In genomic region chr9:88523335-88523668, GRCm38 (mm10) we compare ENCODE assay signal across 9 mouse cellular contexts. TPM values are rescaled to one million over a fixed set of nuclear protein-coding genes. Genes with fewer than 3 reads are reported as not detected.
DNase-seq lines count a peak whose midpoint lies in the region; ATAC-seq and TF ChIP-seq lines count a peak whose summit lies in the region.
"Had no signal": no experiment of that assay in that cellular context is flagged by ENCODE, and none has a peak within 500 bp of the region (broad histone marks: within the 10 kb centered on the region; RNA-seq: fewer than 3 reads in every experiment).

No protein-coding gene starts in this region.

- peak overlapping the region; percentile 81 for H3K4me3 ChIP-seq in heart, embryonic 15.5 days
- H3K4me3 ChIP-seq in G1E (ENCODE audit: low read depth, low read length): peak overlapping the region; percentile 74
- H3K4me3 ChIP-seq in hindbrain, embryonic 10.5 days: peak overlapping the region; percentile 72
- peak overlapping the region; percentile 77 for H3K4me3 ChIP-seq in midbrain, embryonic 10.5 days

- no peak for TF ChIP-seq CTCF in G1E (IDR thresholded peaks at IDR 0.05; ENCODE audit: low read depth, low read length)

- H3K4me1 ChIP-seq in heart, embryonic 15.5 days (replicated peaks): peaks cover 11% of the 10 kb centered on the region
- H3K4me1 ChIP-seq in G1E (ENCODE audit: insufficient read depth, low read depth, low read length): peaks cover 36% of the 10 kb centered on the region
- peaks cover 17% of the 10 kb centered on the region for H3K4me1 ChIP-seq in hindbrain, embryonic 10.5 days (replicated peaks)
- H3K4me1 ChIP-seq in midbrain, embryonic 10.5 days: peaks cover 29% of the 10 kb centered on the region

- no peak for DNase-seq in heart, postnatal 10 days
- no peak for DNase-seq in G1E (ENCODE audit: low spot score)
- DNase-seq in hindbrain, embryonic 10.5 days (ENCODE audit: low spot score): no peak
- no peak for DNase-seq in midbrain, embryonic 10.5 days (ENCODE audit: low spot score)
- no peak for DNase-seq in right cerebral cortex, postnatal 25 days
- DNase-seq in spleen, adult 18-20 months: no peak
- DNase-seq in urinary bladder, postnatal 36 days (ENCODE audit: low spot score in 2 of 2): no peak

- peak overlapping the region; percentile 60 for H3K9ac ChIP-seq in heart, embryonic 15.5 days

- WGBS in heart, embryonic 15.5 days: 1% methylated on average over 16 of the region's 16 CpGs
- 1% methylated on average over 16 of the region's 16 CpGs for WGBS in hindbrain, embryonic 10.5 days
- 1% methylated on average over 16 of the region's 16 CpGs for WGBS in midbrain, embryonic 10.5 days

- no peaks in the 10 kb centered on the region for H3K9me3 ChIP-seq in heart, embryonic 15.5 days (replicated peaks)
- H3K9me3 ChIP-seq in G1E (replicated peaks): no peaks in the 10 kb centered on the region
- H3K9me3 ChIP-seq in hindbrain, embryonic 10.5 days: no peaks in the 10 kb centered on the region
- no peaks in the 10 kb centered on the region for H3K9me3 ChIP-seq in midbrain, embryonic 10.5 days (replicated peaks)

- H3K27ac ChIP-seq in heart, embryonic 15.5 days: peak overlapping the region; percentile 80
- H3K27ac ChIP-seq in hindbrain, embryonic 10.5 days: peak overlapping the region; percentile 95
- peak overlapping the region; percentile 96 for H3K27ac ChIP-seq in midbrain, embryonic 10.5 days (replicated peaks)

- H3K27me3 ChIP-seq in heart, embryonic 15.5 days: no peaks in the 10 kb centered on the region
- no peaks in the 10 kb centered on the region for H3K27me3 ChIP-seq in G1E (ENCODE audit: insufficient read depth, low read length)
- no peaks in the 10 kb centered on the region for H3K27me3 ChIP-seq in hindbrain, embryonic 10.5 days (ENCODE audit: insufficient read depth, poor library complexity, severe bottlenecking)
- no peaks in the 10 kb centered on the region for H3K27me3 ChIP-seq in midbrain, embryonic 10.5 days (ENCODE audit: low read depth, poor library complexity, severe bottlenecking)

- H3K4me2 ChIP-seq in heart, embryonic 15.5 days: peak overlapping the region; percentile 80

- H3K36me3 ChIP-seq in heart, embryonic 15.5 days: peaks cover 17% of the 10 kb centered on the region; the same call in 1 of the 2 replicates
- peaks cover 18% of the 10 kb centered on the region for H3K36me3 ChIP-seq in G1E (replicated peaks)
- H3K36me3 ChIP-seq in hindbrain, embryonic 10.5 days: peaks cover 18% of the 10 kb centered on the region
- H3K36me3 ChIP-seq in midbrain, embryonic 10.5 days: peaks cover 24% of the 10 kb centered on the region

- no peak for ATAC-seq in heart, embryonic 15.5 days (replicated peaks; ENCODE audit: insufficient number of reproducible peaks, insufficient read depth, low FRiP score, low read depth)
- ATAC-seq in G1E (ENCODE audit: extremely low read depth, insufficient number of reproducible peaks, low FRiP score, poor library complexity, severe bottlenecking): no peak

- intact Hi-C loops in heart, postnatal 10 days (cut with DNase I): loop anchor here (1.0 to 2.0 kb wide), 2 partner anchors 23 to 85 kb away; partner anchors contain the start of gene Snx14

RNA-seq across cellular contexts. Expression of gene Zfp949, which starts 24.5 kb away (rescaled TPM):
- 7.6 and 9.0 TPM in 2 replicates for polyA plus RNA-seq in heart, embryonic 15.5 days (2015; fragmentation: Nextera tagmentation; extraction: Ambion mirVana)
- total RNA-seq in heart, postnatal 10 days (2021): 1 to 10 TPM; 7.1 to 7.2 TPM
- total RNA-seq in G1E (2014; fragmentation: Nextera tagmentation): 14.9 and 30.9 TPM in 2 replicates
- total RNA-seq in G1E (2017): 13.6 and 14.0 TPM in 2 replicates
- 0.45 and 0.93 TPM in 2 replicates for polyA plus RNA-seq in G1E (2012)
- polyA plus RNA-seq in hindbrain, embryonic 10.5 days (2016; fragmentation: Nextera tagmentation; extraction: Ambion mirVana): 7.6 and 9.0 TPM in 2 replicates
- 5.9 and 9.1 TPM in 2 replicates for polyA plus RNA-seq in midbrain, embryonic 10.5 days (2016; fragmentation: Nextera tagmentation; extraction: Ambion mirVana)

RNA-seq across cellular contexts. Expression of gene Syncrip, which starts 40.9 kb away (rescaled TPM):
- 51.5 and 52.1 TPM in 2 replicates for polyA plus RNA-seq in heart, embryonic 15.5 days (2015; fragmentation: Nextera tagmentation; extraction: Ambion mirVana)
- 10 to 100 TPM; 79.1 to 80.1 TPM for total RNA-seq in heart, postnatal 10 days (2021)
- total RNA-seq in G1E (2014; fragmentation: Nextera tagmentation) (251 and 283 TPM in 2 replicates), G1E (2017) (152 and 197 TPM in 2 replicates)
- polyA plus RNA-seq in G1E (2012): 148 and 152 TPM in 2 replicates
- polyA plus RNA-seq in hindbrain, embryonic 10.5 days (2016; fragmentation: Nextera tagmentation; extraction: Ambion mirVana): 79.9 and 108 TPM in 2 replicates
- 110 and 115 TPM in 2 replicates for polyA plus RNA-seq in midbrain, embryonic 10.5 days (2016; fragmentation: Nextera tagmentation; extraction: Ambion mirVana)

RNA-seq across cellular contexts. Expression of gene Trim43a, which starts 57.4 kb away (rescaled TPM):
- polyA plus RNA-seq in heart, embryonic 15.5 days (2015; fragmentation: Nextera tagmentation; extraction: Ambion mirVana): 0.08 and 0.16 TPM in 2 replicates
- total RNA-seq in heart, postnatal 10 days (2021): under 1 TPM in 1 of 2 experiments, not detected in 1; 0.15 TPM
- 5.3 TPM in 1 of 2 replicates, not detected in the other for total RNA-seq in G1E (2014; fragmentation: Nextera tagmentation)
- total RNA-seq in G1E (2017): 0.12 and 0.22 TPM in 2 replicates
- polyA plus RNA-seq in G1E (2012): not detected in 2 replicates
- 0.09 and 0.13 TPM in 2 replicates for polyA plus RNA-seq in hindbrain, embryonic 10.5 days (2016; fragmentation: Nextera tagmentation; extraction: Ambion mirVana)
- polyA plus RNA-seq in midbrain, embryonic 10.5 days (2016; fragmentation: Nextera tagmentation; extraction: Ambion mirVana): 0.06 and 0.24 TPM in 2 replicates
- total RNA-seq: common myeloid progenitor, adult 5-6 weeks had no signal
